Mouse (Mus musculus) forebrain, postnatal 0 days (tissue): ENCODE measurements at regions not wholly inside any gene's neighbourhood (a gene's known extent, or its start where the extent isn't known, plus 50 kb on each side); places are given as distances from the start of the nearest gene placed in this dataset.

ENCODE experiments used
- ATAC-seq: fragments of 200-750 bp; cut with Nextera tagmentation; 2 replicates; pipeline ENCODE4 v1.8.0; 2017; ENCODE audit warnings: mild to moderate bottlenecking, moderate library complexity
- DNase-seq: peaks from one replicate; pipeline ENCODE4 v3.0.0-alpha.2; 2015
- H3K27ac ChIP-seq: fragments of 300-500 bp; sonication (generic); 2 replicates; pipeline ENCODE4 v1.5.1; 2014; ENCODE audit warnings: low read depth, mild to moderate bottlenecking, antibody characterized with exemption, low read length, moderate library complexity, mixed read lengths
- H3K27me3 ChIP-seq: fragments of 300-500 bp; sonication (generic); 2 replicates; pipeline ENCODE4 v1.6.1; 2014; ENCODE audit warnings: mild to moderate bottlenecking, low read length, mixed read lengths; ENCODE audit not compliant: insufficient read depth
- H3K36me3 ChIP-seq: fragments of 300-500 bp; sonication (generic); 2 replicates; pipeline ENCODE4 v1.6.1; 2014; ENCODE audit warnings: mild to moderate bottlenecking, moderate library complexity; ENCODE audit not compliant: insufficient read depth
- H3K4me1 ChIP-seq: fragments of 300-500 bp; sonication (generic); 2 replicates; pipeline ENCODE4 v1.6.1; 2014; ENCODE audit warnings: antibody characterized with exemption; ENCODE audit not compliant: insufficient read depth
- H3K4me2 ChIP-seq: fragments of 300-500 bp; sonication (generic); 2 replicates; pipeline ENCODE4 v1.6.1; 2014; ENCODE audit warnings: low read depth, mild to moderate bottlenecking, moderate library complexity
- H3K4me3 ChIP-seq: fragments of 300-500 bp; sonication (generic); 2 replicates; pipeline ENCODE4 v1.5.1; 2014; ENCODE audit warnings: low read depth, low read length, mixed read lengths
- H3K9ac ChIP-seq: fragments of 300-500 bp; sonication (generic); 2 replicates; pipeline ENCODE4 v1.6.1; 2014; ENCODE audit warnings: mild to moderate bottlenecking
- H3K9me3 ChIP-seq: fragments of 300-500 bp; sonication (generic); 2 replicates; pipeline ENCODE4 v1.6.1; 2016; ENCODE audit warnings: low read length
- CTCF ChIP-seq: sonication (generic); IDR thresholded peaks from 2 replicates; pipeline ENCODE4 v1.5.1; 2016; ENCODE audit warnings: antibody characterized with exemption, control low read depth, low read depth
- WGBS: fragments of 180-500 bp; shearing (Covaris S2); extraction: QIAGEN DNeasy Blood & Tissue Kit; methylation state at CpG from one replicate; pipeline ENCODE4 v1.1.7; 2014; 5-methylcytosine and 5-hydroxymethylcytosine counted together

- no peaks in the 10 kb centered on the region for H3K36me3 ChIP-seq
- WGBS: 80% methylated on average over 3 of the region's 3 CpGs
- DNase-seq: no peak
- ATAC-seq: no peak
- no peaks in the 10 kb centered on the region for H3K27me3 ChIP-seq
- TF ChIP-seq CTCF: no peak
- H3K9ac ChIP-seq: no peak overlapping the region
- H3K9me3 ChIP-seq: no peaks in the 10 kb centered on the region
- H3K4me3 ChIP-seq: no peak overlapping the region
- H3K4me2 ChIP-seq: no peak overlapping the region
- no peaks in the 10 kb centered on the region for H3K4me1 ChIP-seq
- H3K27ac ChIP-seq: no peak overlapping the region
Observed at GRCm38 (mm10) chr2:106455972-106456371, 237.1 kb upstream of the Mpped2 start.

GRCm38 (mm10) chr2:106458003-106458402, 235.1 kb upstream of the Mpped2 start:
- no peaks in the 10 kb centered on the region for H3K36me3 ChIP-seq
- no peak overlapping the region for H3K4me3 ChIP-seq
- DNase-seq: no peak
- 44% methylated on average over 5 of the region's 5 CpGs for WGBS
- H3K4me2 ChIP-seq: no peak overlapping the region
- TF ChIP-seq CTCF: no peak
- no peak overlapping the region for H3K9ac ChIP-seq
- no peak overlapping the region for H3K27ac ChIP-seq
- no peaks in the 10 kb centered on the region for H3K27me3 ChIP-seq
- 0 out of 2 replicates have a peak, but pooled peaks cover 2% of the 10 kb centered on the region for H3K4me1 ChIP-seq
- no peaks in the 10 kb centered on the region for H3K9me3 ChIP-seq
- no peak for ATAC-seq

DNA sequence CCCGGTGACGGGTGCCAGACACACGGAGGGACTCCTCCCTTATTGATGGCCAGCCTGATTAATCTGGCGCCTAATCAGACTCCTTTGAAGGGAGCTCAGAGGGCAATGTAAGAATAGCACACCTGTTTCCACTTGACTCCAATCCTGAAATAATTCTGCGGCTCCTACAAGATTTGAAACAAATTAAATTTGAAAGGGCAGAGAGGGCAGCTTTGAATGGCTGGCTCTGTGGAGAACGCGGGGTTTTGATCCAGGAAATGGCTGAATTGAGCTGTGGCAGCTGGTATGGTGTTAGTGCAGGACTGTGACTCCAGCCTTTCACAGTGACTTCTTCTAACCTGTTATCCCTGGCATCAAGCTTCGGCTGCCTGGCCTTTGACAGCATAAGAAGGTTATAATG, 232.0 kb upstream of the Mpped2 start:
- no peaks in the 10 kb centered on the region for H3K9me3 ChIP-seq
- DNase-seq (no peak), ATAC-seq (no peak; the same call in 1 of the 2 replicates)
- H3K27ac ChIP-seq: no peak overlapping the region
- no peaks in the 10 kb centered on the region for H3K27me3 ChIP-seq
- 0 out of 2 replicates have a peak, but pooled peaks cover 2% of the 10 kb centered on the region for H3K4me1 ChIP-seq
- H3K4me2 ChIP-seq: no peak overlapping the region
- 57% methylated on average over 8 of the region's 8 CpGs for WGBS
- no peak overlapping the region for H3K9ac ChIP-seq
- no peak overlapping the region for H3K4me3 ChIP-seq
- no peak for TF ChIP-seq CTCF
- H3K36me3 ChIP-seq: no peaks in the 10 kb centered on the region

- H3K4me1 ChIP-seq: 0 out of 2 replicates have a peak, but pooled peaks cover 2% of the 10 kb centered on the region
- no peak overlapping the region for H3K4me3 ChIP-seq
- TF ChIP-seq CTCF: no peak
- H3K4me2 ChIP-seq: no peak overlapping the region
- DNase-seq: no peak
- 81% methylated on average over 7 of the region's 7 CpGs for WGBS
- no peak for ATAC-seq
- H3K9ac ChIP-seq: no peak overlapping the region
- no peak overlapping the region for H3K27ac ChIP-seq
- H3K36me3 ChIP-seq: no peaks in the 10 kb centered on the region
- H3K9me3 ChIP-seq: no peaks in the 10 kb centered on the region
- H3K27me3 ChIP-seq: no peaks in the 10 kb centered on the region
Observed at GRCm38 (mm10) chr2:106461490-106461889, 231.6 kb upstream of the Mpped2 start.

DNA sequence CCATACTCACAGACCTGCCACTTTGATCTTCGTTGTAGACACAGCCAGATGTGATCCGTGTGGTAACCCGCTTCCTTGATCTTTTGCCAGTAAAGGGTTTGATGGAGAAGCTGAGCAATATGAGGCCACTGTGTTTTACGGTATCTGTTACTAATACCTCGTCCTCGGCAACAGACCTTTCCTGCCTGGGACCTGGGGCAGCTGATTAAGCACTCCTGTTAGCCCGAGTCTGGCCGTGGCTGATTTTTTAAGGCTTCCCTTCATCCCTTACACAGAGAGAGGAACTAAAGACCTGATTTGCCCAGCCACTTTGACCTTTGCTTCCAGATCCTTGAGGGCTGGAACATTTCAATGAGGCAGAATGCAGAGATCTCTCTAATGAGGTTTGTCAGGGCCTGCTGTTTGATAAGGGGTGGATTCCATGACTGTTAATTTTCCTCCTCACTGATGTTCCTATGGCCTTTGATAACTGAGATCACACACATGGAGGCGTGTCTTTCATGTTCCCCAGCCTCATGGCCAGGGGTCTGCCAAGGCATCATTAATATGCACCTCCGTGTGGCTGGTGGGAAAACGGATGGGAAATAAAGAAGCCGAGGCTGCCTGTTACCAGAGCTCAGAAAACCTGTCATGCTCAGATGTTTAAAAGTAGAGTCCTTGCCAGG, 231.0 kb upstream of the Mpped2 start:
- H3K9ac ChIP-seq: no peak overlapping the region
- H3K4me2 ChIP-seq: no peak overlapping the region
- 51% methylated on average over 12 of the region's 12 CpGs for WGBS
- no peaks in the 10 kb centered on the region for H3K9me3 ChIP-seq
- no peak overlapping the region for H3K4me3 ChIP-seq
- no peaks in the 10 kb centered on the region for H3K36me3 ChIP-seq
- no peak for ATAC-seq
- DNase-seq: no peak
- 0 out of 2 replicates have a peak, but pooled peaks cover 2% of the 10 kb centered on the region for H3K4me1 ChIP-seq
- H3K27me3 ChIP-seq: no peaks in the 10 kb centered on the region
- H3K27ac ChIP-seq: no peak overlapping the region
- TF ChIP-seq CTCF: no peak

DNA sequence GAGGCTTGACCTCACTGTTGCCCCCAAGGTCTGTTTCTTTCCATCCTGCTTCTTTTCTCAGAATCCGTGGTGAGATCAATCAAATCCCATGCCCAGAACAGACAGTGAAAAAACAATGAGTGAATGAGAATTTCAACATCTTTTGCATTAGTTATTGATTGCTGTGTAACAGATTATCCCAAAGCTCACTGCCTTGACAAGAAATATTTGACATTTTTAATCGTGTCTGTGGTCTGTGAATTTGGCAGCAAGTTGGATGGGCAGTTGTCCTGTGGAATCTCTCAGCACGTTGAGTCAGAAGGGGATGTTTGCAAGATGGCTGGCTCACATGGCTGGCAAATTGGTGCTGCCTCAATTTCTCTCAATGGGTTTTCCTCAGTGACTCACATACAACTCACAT, 228.0 kb upstream of the Mpped2 start:
- ATAC-seq: no peak
- WGBS: 78% methylated on average over 3 of the region's 3 CpGs

DNA sequence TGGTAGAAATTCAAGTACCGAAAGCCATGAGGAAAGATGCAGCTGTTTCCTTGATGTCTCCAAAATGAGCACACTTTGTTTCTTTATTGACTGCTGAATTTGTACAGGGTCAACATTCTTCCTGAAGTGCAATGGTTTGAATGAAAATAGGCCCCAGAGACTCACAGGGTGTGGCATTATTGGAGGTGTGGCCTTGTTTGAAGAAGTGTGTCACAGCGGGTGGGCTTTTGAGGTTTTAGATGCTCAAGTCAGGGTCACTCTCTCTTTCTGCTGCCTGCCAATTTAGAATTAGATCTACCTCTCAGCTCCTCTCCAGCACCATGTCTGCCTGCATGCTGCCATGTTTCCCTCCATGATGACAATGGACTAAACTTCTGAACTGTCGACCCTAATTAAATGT, 227.2 kb upstream of the Mpped2 start:
- no peak for TF ChIP-seq CTCF
- H3K27ac ChIP-seq: no peak overlapping the region
- DNase-seq: no peak
- H3K36me3 ChIP-seq: no peaks in the 10 kb centered on the region
- no peak for ATAC-seq
- no peaks in the 10 kb centered on the region for H3K27me3 ChIP-seq
- WGBS: 79% methylated on average over 3 of the region's 3 CpGs
- 0 out of 2 replicates have a peak, but pooled peaks cover 2% of the 10 kb centered on the region for H3K4me1 ChIP-seq
- H3K4me2 ChIP-seq: no peak overlapping the region
- no peaks in the 10 kb centered on the region for H3K9me3 ChIP-seq
- H3K4me3 ChIP-seq: no peak overlapping the region
- no peak overlapping the region for H3K9ac ChIP-seq

More for the DNA sequence above, 228.0 kb upstream of the Mpped2 start:
- Histone ChIP-seq H3K4me2 (no peak overlapping the region), H3K4me3 (no peak overlapping the region), H3K36me3 (no peaks in the 10 kb centered on the region), H3K9ac (no peak overlapping the region), H3K27ac (no peak overlapping the region), H3K27me3 (no peaks in the 10 kb centered on the region), H3K4me1 (0 out of 2 replicates have a peak, but pooled peaks cover 2% of the 10 kb centered on the region), H3K9me3 (no peaks in the 10 kb centered on the region)
- TF ChIP-seq CTCF: no peak
- no peak for DNase-seq
